Mouse (Mus musculus): ENCODE data around the gene Sulf2.

Gene Sulf2

DNA sequence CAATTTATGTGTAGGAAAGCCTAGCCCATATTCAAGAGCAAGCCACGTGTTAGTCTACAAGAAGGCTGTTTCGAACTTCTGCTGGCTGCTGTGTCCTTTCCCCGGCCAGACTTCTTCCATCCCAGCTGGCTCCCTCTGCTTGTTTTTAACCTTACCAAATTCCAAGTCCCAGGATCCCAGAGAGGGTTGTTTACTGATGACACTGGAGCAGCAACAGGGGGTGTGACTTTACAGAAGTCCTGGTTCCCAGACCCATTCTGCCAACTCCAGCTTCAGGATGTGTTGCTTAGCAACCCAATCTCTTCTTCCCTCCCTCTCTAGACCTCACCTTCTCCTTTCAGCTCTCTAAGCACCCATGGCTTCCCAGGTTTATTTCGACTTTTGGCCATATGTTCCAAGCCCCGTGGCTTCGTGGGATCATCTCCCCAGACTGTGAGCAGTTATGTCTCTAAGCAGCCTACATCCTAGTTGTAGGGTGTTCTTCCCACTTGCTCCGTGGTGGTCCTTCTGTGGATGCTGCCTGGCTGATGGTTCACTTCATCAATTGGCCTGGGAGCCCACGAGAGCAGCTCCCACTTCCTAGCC is 20.2 kb upstream of the Sulf2 start:
- no peak for DNase-seq (ENCODE audit: low spot score)

DNA sequence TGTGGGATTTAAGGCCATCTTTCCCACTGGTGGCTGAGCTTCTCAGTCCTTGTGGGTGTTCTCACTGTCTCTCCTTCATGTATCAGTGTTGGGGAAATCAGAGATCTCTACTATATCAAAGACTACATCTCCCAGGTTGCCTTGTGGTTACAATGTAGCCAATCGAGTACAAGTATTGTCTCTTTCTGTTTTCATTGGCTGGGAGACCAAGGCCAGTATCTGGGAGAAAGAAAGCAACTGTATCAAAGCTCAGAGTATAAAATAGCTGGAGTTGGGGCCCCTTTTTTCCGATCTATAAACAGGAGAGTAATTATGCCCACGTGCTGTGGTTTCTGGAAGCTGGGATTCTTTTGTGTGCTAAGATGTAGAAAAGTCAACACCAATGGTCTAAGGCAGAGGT is 19.7 kb upstream of the Sulf2 start:
- DNase-seq (ENCODE audit: low spot score) = no peak

DNA sequence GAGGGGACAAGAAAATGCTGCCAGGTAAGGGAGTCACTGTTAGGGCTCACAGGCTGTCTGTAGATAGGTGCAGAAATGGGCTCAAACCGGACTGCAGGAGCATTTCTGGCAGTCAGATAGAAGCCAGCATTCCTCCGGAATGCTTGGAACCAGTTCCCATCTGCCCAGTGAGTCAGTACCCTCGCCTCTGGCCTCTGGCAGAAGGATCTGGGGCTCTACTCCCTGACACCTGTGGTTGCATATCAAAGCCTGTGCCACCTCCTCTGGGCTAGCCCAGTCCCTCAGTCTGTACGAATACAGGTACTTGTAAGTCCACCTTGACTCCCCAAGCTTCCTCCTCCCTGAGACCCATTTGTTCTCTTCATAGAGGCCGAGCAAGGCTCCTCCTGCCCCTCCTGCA is 17.7 kb upstream of the Sulf2 start:
- DNase-seq (ENCODE audit: low spot score) = no peak

DNA sequence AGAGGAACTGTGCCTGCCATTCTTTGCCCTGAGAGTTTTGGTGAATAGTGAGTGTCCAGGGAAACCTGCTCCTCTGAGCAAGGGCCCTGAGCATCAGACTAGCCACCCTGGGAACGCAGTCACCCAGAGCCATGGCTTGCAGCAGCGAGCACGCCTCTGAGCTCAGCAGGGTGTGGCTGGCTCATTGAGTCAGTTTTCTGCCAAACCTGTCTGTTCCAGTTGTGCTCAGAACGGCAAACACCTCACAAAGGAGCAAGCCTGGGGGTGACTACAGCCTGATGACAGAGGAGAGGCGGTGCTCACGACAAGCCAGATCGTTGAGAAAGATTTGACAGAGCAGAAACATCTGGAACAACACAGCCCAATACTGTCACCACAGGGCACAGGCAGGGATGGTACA is 14.7 kb upstream of the Sulf2 start:
- DNase-seq (ENCODE audit: low spot score) = no peak

- DNase-seq (ENCODE audit: low spot score) = no peak
Measured at GRCm38 (mm10) chr2:166168868-166169267, 13.4 kb upstream of the Sulf2 start.

GRCm38 (mm10) chr2:166167387-166167786 is 11.9 kb upstream of the Sulf2 start:
- DNase-seq (ENCODE audit: low spot score) = no peak

DNA sequence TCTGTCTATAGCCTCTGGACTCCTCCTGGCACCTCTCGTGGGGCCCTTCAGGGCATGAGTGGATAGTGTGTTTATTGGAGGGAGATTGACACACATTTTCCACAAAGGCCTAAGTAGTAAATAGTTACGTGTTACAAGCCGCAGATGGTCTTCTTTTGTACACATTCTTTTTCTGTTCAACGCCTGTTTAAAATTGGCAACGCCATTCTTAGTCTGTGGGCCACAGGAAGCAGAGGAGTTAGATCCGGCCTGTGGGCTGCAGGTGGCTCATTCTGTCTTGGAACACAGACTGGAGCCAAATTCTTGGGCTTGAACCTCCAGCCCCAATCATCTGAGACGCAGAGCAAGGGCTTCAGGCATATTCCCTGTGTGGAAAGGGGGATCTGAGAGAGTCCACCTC is 9.9 kb upstream of the Sulf2 start:
- DNase-seq (ENCODE audit: low spot score) = no peak

DNA sequence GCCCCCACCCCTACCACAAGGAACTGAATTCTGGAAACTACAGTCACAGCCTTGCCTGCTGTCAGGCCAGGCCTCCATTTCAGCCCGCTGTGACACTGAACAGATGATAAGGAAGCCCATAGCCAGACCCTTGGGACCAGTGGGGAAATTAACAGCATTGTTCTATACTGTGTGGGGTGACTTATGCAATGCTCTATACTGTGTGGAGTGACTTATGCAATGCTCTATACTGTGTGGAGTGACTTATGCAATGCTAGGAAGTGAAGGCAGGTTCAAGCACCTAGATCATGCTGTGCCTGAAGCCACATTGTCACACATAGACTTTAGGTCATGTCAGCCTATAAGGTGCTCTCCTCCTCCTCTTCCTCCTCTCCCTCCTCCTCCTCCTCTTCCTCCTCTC is 9.1 kb upstream of the Sulf2 start:
- DNase-seq (ENCODE audit: low spot score) = no peak

DNA sequence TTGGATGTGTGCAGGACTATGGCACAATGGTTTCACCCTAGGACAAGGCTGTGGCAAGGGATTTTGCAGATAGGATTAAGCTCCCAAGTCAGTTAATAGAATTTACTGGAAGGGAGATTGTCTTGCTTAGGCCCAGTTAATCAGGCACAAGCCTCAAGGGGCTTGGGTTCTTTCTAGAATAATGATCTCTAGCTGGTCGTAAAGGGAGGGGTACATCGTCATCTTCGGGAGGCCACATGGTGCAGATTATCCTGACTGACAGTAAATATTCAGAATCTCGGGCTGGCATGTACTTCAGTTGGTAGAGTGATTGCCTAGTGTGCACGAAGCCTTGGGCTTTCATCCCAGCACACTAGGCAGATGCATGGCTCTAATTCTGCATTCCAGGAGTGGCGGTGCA is 8.5 kb upstream of the Sulf2 start:
- DNase-seq (ENCODE audit: low spot score) = no peak

DNA sequence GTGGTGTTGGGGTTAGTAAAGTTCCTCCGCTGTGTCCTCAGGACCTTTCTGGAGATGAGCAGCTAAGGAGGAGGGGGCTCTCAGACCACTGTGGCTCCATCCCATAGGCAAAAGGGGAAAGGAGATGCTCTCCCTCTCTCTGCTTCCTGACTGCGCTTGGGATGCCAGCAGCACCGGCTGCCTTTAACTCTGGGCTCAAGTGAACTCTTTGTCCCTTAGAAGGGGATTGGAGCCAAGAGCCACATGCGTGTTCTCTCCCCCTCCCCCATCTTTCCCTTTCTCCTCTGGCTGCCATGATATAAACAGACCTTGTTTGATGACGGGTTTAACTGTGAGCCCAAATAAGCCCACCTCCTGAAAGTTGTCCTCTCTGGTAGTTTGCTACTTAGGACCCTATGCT is 7.8 kb upstream of the Sulf2 start:
- no peak for DNase-seq (ENCODE audit: low spot score)

DNA sequence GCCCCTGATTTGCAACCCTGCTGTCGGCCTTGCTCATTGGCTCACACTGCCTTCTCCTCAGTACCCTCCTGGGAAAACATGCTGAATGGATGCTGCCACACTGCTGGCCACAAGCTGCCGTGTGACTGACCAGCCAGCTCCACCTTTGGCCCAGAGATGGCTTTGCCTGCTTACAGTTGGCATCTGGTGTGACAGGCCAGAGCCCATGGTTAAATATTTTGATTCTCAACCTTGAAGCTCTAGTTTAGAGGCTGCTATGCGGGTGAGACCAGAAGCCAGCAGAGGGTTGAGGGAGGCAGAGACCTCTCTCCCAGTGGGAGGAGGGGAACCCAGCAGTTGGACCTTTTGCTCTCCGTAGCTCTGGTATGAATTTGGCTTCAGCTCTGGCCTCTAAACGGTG is 6.7 kb upstream of the Sulf2 start:
- DNase-seq (ENCODE audit: low spot score) = no peak

GRCm38 (mm10) chr2:166159276-166159675 is 3.8 kb upstream of the Sulf2 start:
- DNase-seq (ENCODE audit: low spot score) = no peak

DNA sequence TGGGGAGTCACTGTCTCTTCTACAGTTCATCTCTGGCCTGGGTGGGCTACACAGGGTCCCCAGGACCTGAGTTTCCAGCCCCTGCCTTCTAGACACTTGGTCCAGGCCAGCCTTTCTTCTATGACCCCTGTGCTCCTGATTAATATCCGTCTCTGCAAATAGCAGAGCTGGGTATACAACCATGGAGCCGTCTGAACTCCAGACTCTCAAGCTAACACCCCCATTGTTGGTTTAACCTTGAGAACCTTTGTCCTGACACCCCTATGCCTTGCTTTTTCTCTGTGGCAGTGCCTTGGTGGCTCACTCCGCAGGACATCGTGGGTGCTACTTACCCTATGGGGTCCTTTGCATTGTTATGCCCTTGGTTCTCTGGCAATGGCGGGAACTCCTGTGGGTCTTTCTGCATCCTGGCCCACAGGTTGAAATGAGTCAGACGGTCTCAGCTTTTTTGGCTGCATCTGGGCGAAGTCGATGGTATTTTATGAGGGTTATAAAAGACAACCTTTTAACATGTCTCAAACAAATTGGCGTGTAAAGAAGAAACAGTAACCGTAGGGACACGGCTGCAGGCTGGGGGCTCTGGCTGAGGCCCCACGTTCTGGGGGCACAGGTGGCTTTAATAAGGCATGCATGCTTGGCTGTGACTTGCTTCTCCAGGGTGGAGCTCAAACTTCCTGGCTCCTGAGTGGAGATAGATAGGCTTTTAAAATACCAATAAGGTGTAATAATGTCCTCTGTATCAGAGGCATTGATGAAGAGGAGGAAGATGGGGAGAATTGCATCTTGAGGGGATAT is 2.5 kb upstream of the Sulf2 start:
- DNase-seq (ENCODE audit: low spot score) = no peak

GRCm38 (mm10) chr2:166157144-166157543 is 1.7 kb upstream of the Sulf2 start:
- no peak for DNase-seq (ENCODE audit: low spot score)

DNA sequence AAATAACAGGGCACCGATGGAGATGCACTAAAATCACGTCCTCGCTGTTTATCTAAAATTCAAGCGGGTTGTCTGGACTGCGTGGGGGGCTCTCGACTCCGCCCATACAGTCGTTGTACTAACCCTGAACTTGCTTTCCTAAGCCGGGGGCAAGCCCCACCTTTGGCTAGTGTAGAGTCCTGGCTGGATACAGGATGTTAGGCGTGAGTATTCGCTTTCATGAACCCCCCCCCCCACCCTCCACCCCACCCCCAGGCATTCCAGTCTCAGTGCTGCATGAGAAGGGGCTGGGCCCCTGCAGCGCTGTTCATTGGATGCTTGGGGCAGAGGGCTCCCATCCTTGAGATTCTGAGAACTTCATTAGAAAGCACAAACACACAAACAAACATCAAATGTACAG is 659 bp upstream of the Sulf2 start:
- no peak for DNase-seq (ENCODE audit: low spot score)

DNA sequence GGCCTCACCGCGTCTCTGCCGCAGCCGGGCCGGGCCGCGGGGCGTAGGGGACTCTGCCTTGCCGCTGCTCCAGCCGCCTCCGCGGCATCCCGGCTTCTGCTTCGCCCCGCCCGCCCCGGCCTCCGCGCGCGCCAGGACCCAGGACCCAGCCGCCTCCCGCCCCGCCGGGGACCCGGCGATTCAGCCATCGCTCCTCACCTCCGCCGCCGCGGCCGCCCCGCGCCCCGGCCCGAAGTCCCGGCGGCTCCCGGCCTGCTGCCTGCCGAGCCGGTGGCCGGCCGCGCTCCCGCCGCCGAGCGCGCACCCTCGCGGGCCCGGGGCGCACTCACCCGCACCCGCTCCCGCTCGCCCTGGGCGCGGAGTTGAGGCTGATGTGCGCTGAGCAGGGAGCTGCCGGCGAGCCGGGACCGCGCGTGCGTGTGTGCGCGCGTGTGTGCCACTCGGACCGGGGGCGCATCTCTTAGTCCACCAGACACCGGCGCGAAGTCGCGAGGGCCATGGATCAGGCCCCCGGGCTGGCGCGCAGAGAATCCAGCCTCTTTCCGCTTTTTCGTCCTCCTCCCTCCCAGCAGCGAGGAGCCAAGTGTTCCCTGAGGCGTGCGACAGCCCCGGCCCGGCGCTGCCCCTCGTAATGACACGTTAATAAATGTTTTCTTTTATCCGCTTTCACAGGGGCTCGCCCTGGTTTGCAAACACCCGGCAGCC is 562 bp downstream of the Sulf2 start:
- DNase-seq (ENCODE audit: low spot score) = no peak

GRCm38 (mm10) chr2:166153891-166154711 is 1.4 kb downstream of the Sulf2 start:
- no peak for DNase-seq (ENCODE audit: low spot score)

GRCm38 (mm10) chr2:166153399-166153793 is 2.1 kb downstream of the Sulf2 start:
- DNase-seq (ENCODE audit: low spot score) = no peak

DNA sequence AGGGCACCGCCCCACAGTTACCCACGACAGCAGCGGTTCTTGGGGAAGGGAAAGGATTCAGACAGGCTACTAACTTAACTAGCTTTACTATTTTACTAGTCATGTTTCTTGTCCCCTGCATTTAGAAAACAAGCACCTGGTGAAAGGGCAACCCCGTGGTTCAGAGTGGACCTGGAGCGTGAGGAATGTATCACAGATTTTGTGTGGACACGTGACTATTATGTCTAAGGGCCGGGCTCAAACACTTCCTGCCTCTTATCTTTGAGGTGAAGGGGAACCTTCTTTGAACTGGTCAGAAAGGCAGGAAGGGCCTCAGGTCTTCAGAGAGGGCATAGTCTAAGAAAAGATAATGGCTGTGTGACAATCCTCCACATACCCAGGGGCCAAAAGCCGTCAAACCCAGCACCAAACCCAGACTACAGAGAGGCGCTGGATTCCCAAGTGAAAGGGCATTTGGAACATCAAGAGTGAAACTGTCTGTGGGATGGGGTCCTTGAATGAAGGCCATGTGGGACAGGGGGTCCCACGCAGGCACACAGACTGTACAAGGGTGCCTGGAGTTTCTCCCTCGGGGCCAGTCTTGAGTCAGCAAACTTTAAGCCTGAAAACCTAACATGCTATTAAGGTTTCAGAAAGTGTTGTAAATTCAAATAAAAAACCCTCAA is 2.6 kb downstream of the Sulf2 start:
- no peak for DNase-seq (ENCODE audit: low spot score)

DNA sequence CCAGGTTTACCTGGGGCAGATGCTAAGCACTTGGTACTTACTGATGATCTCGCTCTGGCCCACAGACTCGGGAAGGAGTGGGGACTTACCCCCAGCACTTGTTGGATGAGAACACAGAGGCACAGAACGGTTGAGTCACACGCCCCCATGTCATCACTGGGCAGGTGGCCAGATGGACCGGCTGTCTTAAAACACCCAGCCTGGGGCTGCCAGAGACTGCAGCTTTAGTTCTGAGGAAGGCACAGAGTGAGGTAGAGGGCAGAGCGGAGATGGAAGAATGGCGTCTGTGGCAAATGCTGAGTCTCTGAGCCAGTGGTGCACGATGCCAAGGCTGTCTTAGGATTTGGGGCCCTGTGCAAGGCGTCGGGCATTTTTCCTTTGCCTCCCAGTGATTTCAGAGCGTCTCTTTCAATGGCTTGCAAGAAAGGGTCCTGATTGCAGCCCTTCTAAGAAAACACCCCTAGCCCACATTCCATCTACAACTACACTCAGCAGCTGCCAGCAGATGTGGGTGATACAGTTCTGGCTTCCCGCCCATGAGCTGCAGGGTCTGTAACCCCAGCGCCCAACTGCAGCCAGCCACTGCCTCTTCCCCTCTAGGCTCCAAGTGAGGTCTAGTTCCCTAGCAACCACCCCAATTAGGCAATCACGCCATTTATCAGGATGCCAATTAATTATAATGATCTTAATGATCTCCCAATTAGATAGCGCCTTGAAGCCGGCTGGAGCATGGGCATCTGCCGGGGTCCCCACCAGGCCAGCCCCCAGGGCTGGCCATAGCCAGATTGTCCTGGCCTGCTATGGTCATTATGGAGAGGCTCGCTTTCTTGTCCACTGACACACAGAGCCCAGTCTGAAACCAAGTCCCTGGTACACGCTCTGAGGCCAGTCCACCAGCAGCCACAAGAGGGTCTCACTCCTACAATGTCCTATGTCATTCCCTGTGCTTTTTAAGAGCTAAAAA is 3.7 kb downstream of the Sulf2 start:
- DNase-seq (ENCODE audit: low spot score) = no peak

GRCm38 (mm10) chr2:166150584-166150983 is 4.9 kb downstream of the Sulf2 start:
- no peak for DNase-seq (ENCODE audit: low spot score)

Data from T-cell, adult 2 months (primary cell).